Mouse (Mus musculus) inflammation-experienced regulatory T-cells (primary cell): ENCODE data around the gene Cdc34. TPM values are rescaled to one million over a fixed set of nuclear protein-coding genes. Genes with fewer than 3 reads are reported as not detected.

Experiments
- polyA plus RNA-seq, 2 experiments: library from polyadenylated mRNA; unstranded; fragments of 100-300 nt; shearing (Covaris generic); gene quantifications; one replicate each; pipeline ENCODE4 v1.2.1; 2017

Gene Cdc34
- polyA plus RNA-seq: 10 to 100 TPM; 87.7 to 88.0 TPM

GRCm38 (mm10) chr10:79681591-79682245 lies at the start of gene Cdc34:
Gene Cdc34 (plus strand): TSS chr10:79682195.

GRCm38 (mm10) chr10:79637128-79638110 lies 44.6 kb upstream of the Cdc34 start, which contains the start of gene Shc2:
Gene Shc2 (minus strand): TSS chr10:79637918.

DNA sequence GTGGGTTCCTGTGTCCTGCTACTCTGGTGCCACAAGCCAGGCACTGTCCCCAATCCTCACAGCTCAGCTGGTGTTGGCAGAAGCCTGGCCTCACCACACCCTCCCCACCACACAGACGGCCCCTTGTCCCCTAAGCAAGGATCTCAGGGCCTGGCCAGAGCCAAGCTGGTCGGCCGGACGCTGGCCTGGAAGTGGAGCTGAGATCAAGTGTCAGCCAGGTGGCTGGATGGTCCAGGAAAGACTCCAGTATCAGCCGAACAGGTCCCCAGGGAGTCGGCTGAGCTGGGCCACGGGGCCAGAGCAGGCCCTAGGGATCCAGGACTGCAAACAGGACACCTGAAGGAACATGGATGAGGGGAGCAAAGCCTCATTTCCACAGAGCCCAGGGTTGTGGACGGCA lies 36.3 kb upstream of the Cdc34 start, which contains the start of gene Odf3l2:
Odf3l2 (minus strand) TSS at position 28 of the 400 bp plus-strand sequence.

DNA sequence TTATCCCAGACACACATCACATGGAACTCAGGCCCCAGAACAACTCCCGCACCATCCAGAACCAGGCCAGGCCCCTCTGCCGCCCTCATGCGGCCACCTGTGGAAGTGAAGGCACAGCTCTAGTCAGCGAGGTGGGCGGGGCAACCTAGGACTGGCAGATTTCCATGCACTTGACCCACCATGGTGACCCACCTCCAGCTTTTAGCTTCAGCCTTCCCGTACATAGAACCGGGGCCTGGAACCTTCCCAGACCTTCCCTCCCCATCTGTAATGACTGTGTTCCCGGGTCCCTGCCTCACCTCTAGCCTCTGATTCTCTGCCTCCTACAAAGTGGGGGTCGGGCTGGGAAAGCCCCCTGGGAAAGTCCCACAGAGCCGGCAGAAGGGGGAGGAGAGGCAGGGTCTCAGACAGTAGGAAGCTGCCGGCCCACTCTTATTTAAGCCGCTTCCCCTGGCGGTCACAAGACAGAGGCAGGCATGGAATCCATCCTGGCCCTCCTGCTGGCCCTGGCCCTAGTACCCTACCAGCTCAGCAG lies 17.8 kb upstream of the Cdc34 start, which contains the start of gene Madcam1:
Madcam1 (plus strand) TSS at position 429 of the 535 bp plus-strand sequence.

GRCm38 (mm10) chr10:79668771-79669575 lies 13.0 kb upstream of the Cdc34 start, which contains the start of gene Tpgs1:
Gene Tpgs1 (plus strand): TSS chr10:79669369.

DNA sequence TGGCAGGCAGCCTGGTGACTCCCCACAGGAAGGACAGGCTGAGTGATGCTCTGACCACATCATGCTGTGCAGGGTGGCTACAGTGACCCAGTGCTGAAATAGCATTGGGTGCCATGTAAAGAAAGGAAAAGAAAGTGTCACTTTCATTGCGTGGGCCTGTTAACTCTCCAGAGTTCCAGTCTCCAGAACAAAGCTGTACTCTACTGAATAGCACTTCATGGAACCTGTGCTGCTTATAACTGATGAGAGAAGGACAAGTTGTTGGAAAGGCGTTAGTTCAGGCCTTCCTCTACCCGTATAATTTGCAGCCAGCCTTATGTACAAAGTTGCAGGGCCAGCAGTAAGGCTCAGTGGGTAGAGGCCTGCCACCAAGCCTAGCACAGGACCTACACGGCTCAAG lies 6.7 kb downstream of the Cdc34 start, which contains the start of gene Gzmm:
Gzmm (plus strand) TSS at position 301 of the 400 bp plus-strand sequence.

GRCm38 (mm10) chr10:79704065-79704969 lies 22.3 kb downstream of the Cdc34 start, which contains the start of gene Bsg:
Gene Bsg (plus strand): TSS chr10:79704491.

GRCm38 (mm10) chr10:79716254-79716987 lies 34.4 kb downstream of the Cdc34 start, which contains the start of gene Hcn2:
Gene Hcn2 (plus strand): TSS chr10:79716634.

Other genes with a start within 250 kb of the Cdc34 start
- not detected for gene Vmn2r83, start 213.5 kb upstream of the Cdc34 start, polyA plus RNA-seq
- gene Plpp2, start 148.4 kb upstream of the Cdc34 start, polyA plus RNA-seq: 1 to 10 TPM; 5.0 to 6.5 TPM
- 10 to 100 TPM; 39.6 to 51.5 TPM for gene Mier2, start 127.0 kb upstream of the Cdc34 start, polyA plus RNA-seq
- gene Theg, start 94.9 kb upstream of the Cdc34 start, polyA plus RNA-seq: under 1 TPM in 1 of 2 experiments, not detected in 1; 0.62 TPM
- gene C2cd4c, start 68.2 kb upstream of the Cdc34 start, polyA plus RNA-seq: under 1 TPM; 0.17 to 0.27 TPM
- gene Shc2, start 44.3 kb upstream of the Cdc34 start, polyA plus RNA-seq: under 1 TPM in 1 of 2 experiments, not detected in 1; 0.30 TPM
- not detected for gene Odf3l2, start 36.5 kb upstream of the Cdc34 start, polyA plus RNA-seq
- gene Madcam1, start 17.6 kb upstream of the Cdc34 start, polyA plus RNA-seq: 1 to 10 TPM in 1 of 2 experiments, not detected in 1; 1.6 TPM
- 10 to 100 TPM; 40.8 to 60.9 TPM for gene Tpgs1, start 12.8 kb upstream of the Cdc34 start, polyA plus RNA-seq
- 1 to 10 TPM; 1.1 to 3.0 TPM for gene Gzmm, start 6.8 kb downstream of the Cdc34 start, polyA plus RNA-seq
- gene Bsg, start 22.3 kb downstream of the Cdc34 start, polyA plus RNA-seq: 100 to 1,000 TPM; 235 to 253 TPM
- gene Hcn2, start 34.4 kb downstream of the Cdc34 start, polyA plus RNA-seq: under 1 TPM in 1 of 2 experiments, not detected in 1; 0.13 TPM
- 10 to 100 TPM; 41.3 to 47.1 TPM for gene Polrmt, start 64.4 kb downstream of the Cdc34 start, polyA plus RNA-seq
- under 1 TPM; 0.12 to 0.55 TPM for gene Fgf22, start 72.9 kb downstream of the Cdc34 start, polyA plus RNA-seq
- gene Rnf126, start 84.8 kb downstream of the Cdc34 start, polyA plus RNA-seq: 10 to 100 TPM; 47.4 to 52.3 TPM
- gene Fstl3, start 95.1 kb downstream of the Cdc34 start, polyA plus RNA-seq: under 1 TPM; 0.13 to 0.51 TPM
- gene Prss57, start 108.8 kb downstream of the Cdc34 start, polyA plus RNA-seq: not detected
- gene Palm, start 111.4 kb downstream of the Cdc34 start, polyA plus RNA-seq: 1 to 10 TPM in 1 of 2 experiments, under 1 TPM in 1; 0.76 to 4.9 TPM
- gene Misp, start 138.8 kb downstream of the Cdc34 start, polyA plus RNA-seq: 1 to 10 TPM in 1 of 2 experiments, not detected in 1; 2.1 TPM
- 100 to 1,000 TPM; 239 to 286 TPM for gene Ptbp1, start 172.2 kb downstream of the Cdc34 start, polyA plus RNA-seq
- gene Prtn3, start 192.3 kb downstream of the Cdc34 start, polyA plus RNA-seq: under 1 TPM in 1 of 2 experiments, not detected in 1; 0.34 TPM
- gene Plppr3, start 192.4 kb downstream of the Cdc34 start, polyA plus RNA-seq: 1 to 10 TPM; 2.7 to 4.4 TPM
- not detected for gene Elane, start 204.1 kb downstream of the Cdc34 start, polyA plus RNA-seq
- gene Cfd, start 208.7 kb downstream of the Cdc34 start, polyA plus RNA-seq: not detected
- 10 to 100 TPM; 30.5 to 30.7 TPM for gene Med16, start 226.7 kb downstream of the Cdc34 start, polyA plus RNA-seq
- 10 to 100 TPM; 10.9 to 15.4 TPM for gene Gm26602, start 228.7 kb downstream of the Cdc34 start, polyA plus RNA-seq
- under 1 TPM; 0.09 to 0.57 TPM for gene Kiss1r, start 234.8 kb downstream of the Cdc34 start, polyA plus RNA-seq
- 100 to 1,000 TPM; 160 to 181 TPM for gene R3hdm4, start 239.0 kb downstream of the Cdc34 start, polyA plus RNA-seq
- gene Arid3a, start 244.8 kb downstream of the Cdc34 start, polyA plus RNA-seq: 1 to 10 TPM; 6.9 to 8.9 TPM